ENCODE assay signal across 16 mouse cellular contexts in the genomic region with DNA sequence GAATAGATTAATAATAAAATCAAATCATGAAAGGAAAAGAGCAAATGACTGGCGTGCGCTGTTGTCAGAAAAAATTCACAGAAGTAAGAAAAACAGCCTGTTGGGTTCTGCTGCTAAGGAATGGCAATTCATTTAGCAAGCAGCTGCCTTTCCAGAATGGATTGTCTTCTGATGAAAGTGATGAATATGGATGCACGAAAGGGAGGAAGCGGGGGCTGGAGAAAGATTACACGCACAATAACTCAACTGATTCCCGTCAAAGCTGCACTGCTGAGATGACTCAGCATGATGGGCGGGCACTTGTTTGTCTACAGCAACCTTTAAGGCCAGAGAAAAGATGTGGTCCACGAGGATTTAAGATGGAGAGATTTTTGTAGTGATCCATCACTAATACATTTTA.
A peak's percentile ranks its signal among the peaks of the same experiment; 100 is the strongest.
DNase-seq lines count a peak whose midpoint lies in the region; ATAC-seq lines count a peak whose summit lies in the region.
"Had no signal": no experiment of that assay in that cellular context is flagged by ENCODE, and none has a peak within 500 bp of the region (broad histone marks: within the 10 kb centered on the region; RNA-seq: fewer than 3 reads in every experiment).

No protein-coding gene starts in this region.

- no peaks in the 10 kb centered on the region for H3K27me3 ChIP-seq in forebrain, embryonic 15.5 days
- H3K27me3 ChIP-seq in forebrain, embryonic 12.5 days, result no peaks in the 10 kb centered on the region
- no peaks in the 10 kb centered on the region for H3K27me3 ChIP-seq in hindbrain, embryonic 14.5 days (ENCODE audit: control insufficient read depth, insufficient read depth, low read length)
- no peaks in the 10 kb centered on the region for H3K27me3 ChIP-seq in neural tube, embryonic 14.5 days (ENCODE audit: control insufficient read depth, insufficient read depth, low read length)
- H3K27me3 ChIP-seq: limb, embryonic 12.5 days; megakaryocyte, embryonic 14.5 days had no signal

- no peaks in the 10 kb centered on the region for H3K36me3 ChIP-seq in forebrain, embryonic 15.5 days
- H3K36me3 ChIP-seq in forebrain, embryonic 12.5 days (replicated peaks), result no peaks in the 10 kb centered on the region
- H3K36me3 ChIP-seq in hindbrain, embryonic 14.5 days (replicated peaks; ENCODE audit: control insufficient read depth, insufficient read depth), result no peaks in the 10 kb centered on the region
- H3K36me3 ChIP-seq in neural tube, embryonic 14.5 days (ENCODE audit: control insufficient read depth, insufficient read depth, low read length), result no peaks in the 10 kb centered on the region
- H3K36me3 ChIP-seq: limb, embryonic 12.5 days had no signal

- 0 out of 2 replicates have a peak, but pooled peaks cover 5% of the 10 kb centered on the region for H3K4me1 ChIP-seq in forebrain, embryonic 15.5 days
- H3K4me1 ChIP-seq in forebrain, embryonic 12.5 days, result peaks cover 8% of the 10 kb centered on the region; the same call in 1 of the 2 replicates
- H3K4me1 ChIP-seq in hindbrain, embryonic 14.5 days (replicated peaks; ENCODE audit: control insufficient read depth, insufficient read depth, low read length), result peaks cover 11% of the 10 kb centered on the region; the same call in 1 of the 2 replicates
- 0 out of 2 replicates have a peak, but pooled peaks cover 4% of the 10 kb centered on the region for H3K4me1 ChIP-seq in neural tube, embryonic 14.5 days (ENCODE audit: control insufficient read depth, insufficient read depth, low read length)
- H3K4me1 ChIP-seq: limb, embryonic 12.5 days; megakaryocyte, embryonic 14.5 days had no signal

- no peak overlapping the region for H3K4me2 ChIP-seq in forebrain, embryonic 15.5 days (replicated peaks)
- H3K4me2 ChIP-seq in forebrain, embryonic 12.5 days, result no peak overlapping the region
- peak overlapping the region; percentile 12; the same call in 1 of the 2 replicates for H3K4me2 ChIP-seq in hindbrain, embryonic 14.5 days (replicated peaks)
- H3K4me2 ChIP-seq in neural tube, embryonic 14.5 days (ENCODE audit: low read depth, low read length), result no peak overlapping the region
- H3K4me2 ChIP-seq: limb, embryonic 12.5 days had no signal

- DNase-seq in right cerebral cortex, adult 18-20 months, result peak; percentile 67
- no peak for DNase-seq in right cerebral cortex, postnatal 14 days
- DNase-seq in hindbrain, embryonic 14.5 days (ENCODE audit: low spot score), result no peak
- DNase-seq in kidney, adult 18-20 months, result no peak
- DNase-seq: cerebellum, postnatal 10 days; gastrocnemius, postnatal 14 days; heart, postnatal 36 days; kidney, postnatal 10 days; lung, adult 2 months; thymus, postnatal 4 days had no signal

- H3K9ac ChIP-seq in forebrain, embryonic 15.5 days (replicated peaks), result no peak overlapping the region
- H3K9ac ChIP-seq in forebrain, embryonic 12.5 days, result no peak overlapping the region
- H3K9ac ChIP-seq in hindbrain, embryonic 14.5 days, result no peak overlapping the region
- no peak overlapping the region for H3K9ac ChIP-seq in neural tube, embryonic 14.5 days (replicated peaks; ENCODE audit: low read depth, low read length)
- H3K9ac ChIP-seq: limb, embryonic 12.5 days had no signal

- H3K27ac ChIP-seq in forebrain, embryonic 15.5 days (replicated peaks), result peak overlapping the region; percentile 25; the same call in 1 of the 2 replicates
- H3K27ac ChIP-seq in forebrain, embryonic 12.5 days, result no peak overlapping the region
- no peak overlapping the region for H3K27ac ChIP-seq in hindbrain, embryonic 14.5 days
- no peak overlapping the region for H3K27ac ChIP-seq in neural tube, embryonic 14.5 days (ENCODE audit: low read depth, low read length)
- H3K27ac ChIP-seq: limb, embryonic 12.5 days had no signal

- ATAC-seq in forebrain, embryonic 15.5 days (replicated peaks), result peak; percentile 46; the same call in 1 of the 2 replicates
- ATAC-seq in forebrain, embryonic 12.5 days (ENCODE audit: low FRiP score), result no peak
- no peak for ATAC-seq in hindbrain, embryonic 14.5 days (ENCODE audit: low FRiP score)
- ATAC-seq in neural tube, embryonic 14.5 days (ENCODE audit: low read depth), result peak; percentile 61; the same call in 1 of the 2 replicates
- ATAC-seq in CD4-positive, CD25-positive, alpha-beta regulatory T cell, adult 4 months, result no peak

- no peaks in the 10 kb centered on the region for H3K9me3 ChIP-seq in forebrain, embryonic 15.5 days
- no peaks in the 10 kb centered on the region for H3K9me3 ChIP-seq in forebrain, embryonic 12.5 days
- H3K9me3 ChIP-seq in hindbrain, embryonic 14.5 days (ENCODE audit: control insufficient read depth, low read length), result no peaks in the 10 kb centered on the region
- H3K9me3 ChIP-seq in neural tube, embryonic 14.5 days (ENCODE audit: control insufficient read depth, low read length), result no peaks in the 10 kb centered on the region
- H3K9me3 ChIP-seq: limb, embryonic 12.5 days had no signal

- no peak overlapping the region for H3K4me3 ChIP-seq in forebrain, embryonic 15.5 days
- no peak overlapping the region for H3K4me3 ChIP-seq in forebrain, embryonic 12.5 days (replicated peaks)
- H3K4me3 ChIP-seq in hindbrain, embryonic 14.5 days (replicated peaks; ENCODE audit: low read length), result no peak overlapping the region
- no peak overlapping the region for H3K4me3 ChIP-seq in neural tube, embryonic 14.5 days (ENCODE audit: low read depth, low read length)
- H3K4me3 ChIP-seq: limb, embryonic 12.5 days; megakaryocyte, embryonic 14.5 days had no signal

- WGBS in forebrain, embryonic 15.5 days, result 44% methylated on average over 8 of the region's 8 CpGs
- WGBS in forebrain, embryonic 12.5 days, result 62% methylated on average over 8 of the region's 8 CpGs
- WGBS in hindbrain, embryonic 14.5 days, result 28% methylated on average over 8 of the region's 8 CpGs
- 26% methylated on average over 8 of the region's 8 CpGs for WGBS in neural tube, embryonic 14.5 days

Comparison
In these comparisons a context has a peak if more than half of its experiments do, and no peak if none do; other contexts are left out.
1. ATAC-seq: peak in forebrain, embryonic 15.5 days (single experiment) and neural tube, embryonic 14.5 days (single experiment); none in forebrain, embryonic 12.5 days (single experiment), hindbrain, embryonic 14.5 days (single experiment) and CD4-positive, CD25-positive, alpha-beta regulatory T cell, adult 4 months (single experiment).